Mouse (Mus musculus) lung, postnatal 10 days (tissue): ENCODE measurements around the gene Hes3.

Experiments used
- DNase-seq: peaks from one replicate; pipeline ENCODE4 v3.0.0; 2021

The Hes3 gene

DNA sequence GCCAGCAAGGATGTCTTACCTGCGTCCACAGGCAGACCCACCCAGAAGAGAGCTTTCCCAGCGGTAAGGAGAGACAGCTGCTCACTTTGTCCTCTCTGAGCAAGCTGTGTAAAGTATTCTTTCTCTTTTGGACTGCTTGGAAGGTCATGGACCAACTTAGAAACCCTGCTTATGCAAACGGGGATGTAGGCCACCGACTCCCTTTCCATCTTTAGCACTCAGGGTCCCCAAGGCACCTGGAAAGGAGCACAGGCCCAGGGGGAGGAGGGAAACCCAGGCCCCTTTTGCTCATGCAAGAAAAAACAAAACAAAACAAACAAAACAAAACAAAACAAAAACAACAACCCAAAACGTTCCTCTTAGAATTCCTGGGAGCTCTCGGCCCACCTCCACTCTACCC lies at the start of gene Hes3:
Hes3 (minus strand) TSS at position 101 of the 400 bp plus-strand sequence.
- no peak for DNase-seq

- DNase-seq = peak; percentile 45
These were observed 49.3 kb upstream of the Hes3 start for GRCm38 (mm10) chr4:152340584-152341284.

- no peak for DNase-seq
These were observed 47.9 kb upstream of the Hes3 start for GRCm38 (mm10) chr4:152339293-152339790.

GRCm38 (mm10) chr4:152338419-152339292 lies 47.2 kb upstream of the Hes3 start, which contains the start of gene Chd5:
Chd5 (plus strand) TSS chr4:152338651.
- DNase-seq = no peak

DNA sequence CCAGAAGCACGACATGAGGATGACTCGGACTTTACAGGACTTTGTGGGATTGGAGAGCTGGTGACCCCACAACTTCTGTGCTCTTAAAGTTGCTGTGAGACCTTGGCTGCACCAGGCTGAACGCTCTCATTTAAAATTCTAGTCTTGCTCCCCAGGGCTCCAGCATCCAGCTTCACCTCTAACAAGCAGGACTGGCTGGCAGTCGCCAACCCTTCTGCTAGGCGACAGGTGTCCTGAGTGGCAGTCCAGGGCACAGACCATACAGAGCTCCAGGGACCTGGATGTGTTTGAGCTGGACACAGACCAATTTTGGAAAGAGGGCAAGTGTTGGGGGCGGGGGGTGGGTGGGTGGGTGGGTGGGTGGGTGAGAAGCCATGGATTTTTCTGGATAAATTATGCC lies 46.3 kb upstream of the Hes3 start:
- no peak for DNase-seq

GRCm38 (mm10) chr4:152333587-152333986 lies 42.1 kb upstream of the Hes3 start:
- DNase-seq = no peak

GRCm38 (mm10) chr4:152332952-152333351 lies 41.5 kb upstream of the Hes3 start:
- peak; percentile 83 for DNase-seq

GRCm38 (mm10) chr4:152328691-152329090 lies 37.2 kb upstream of the Hes3 start:
- peak; percentile 46 for DNase-seq

GRCm38 (mm10) chr4:152326543-152326942 lies 35.1 kb upstream of the Hes3 start:
- no peak for DNase-seq

GRCm38 (mm10) chr4:152325574-152326411 lies 34.3 kb upstream of the Hes3 start, which contains the start of gene Rpl22:
Rpl22 (plus strand) TSS chr4:152325742.
- DNase-seq = peak; percentile 97

DNA sequence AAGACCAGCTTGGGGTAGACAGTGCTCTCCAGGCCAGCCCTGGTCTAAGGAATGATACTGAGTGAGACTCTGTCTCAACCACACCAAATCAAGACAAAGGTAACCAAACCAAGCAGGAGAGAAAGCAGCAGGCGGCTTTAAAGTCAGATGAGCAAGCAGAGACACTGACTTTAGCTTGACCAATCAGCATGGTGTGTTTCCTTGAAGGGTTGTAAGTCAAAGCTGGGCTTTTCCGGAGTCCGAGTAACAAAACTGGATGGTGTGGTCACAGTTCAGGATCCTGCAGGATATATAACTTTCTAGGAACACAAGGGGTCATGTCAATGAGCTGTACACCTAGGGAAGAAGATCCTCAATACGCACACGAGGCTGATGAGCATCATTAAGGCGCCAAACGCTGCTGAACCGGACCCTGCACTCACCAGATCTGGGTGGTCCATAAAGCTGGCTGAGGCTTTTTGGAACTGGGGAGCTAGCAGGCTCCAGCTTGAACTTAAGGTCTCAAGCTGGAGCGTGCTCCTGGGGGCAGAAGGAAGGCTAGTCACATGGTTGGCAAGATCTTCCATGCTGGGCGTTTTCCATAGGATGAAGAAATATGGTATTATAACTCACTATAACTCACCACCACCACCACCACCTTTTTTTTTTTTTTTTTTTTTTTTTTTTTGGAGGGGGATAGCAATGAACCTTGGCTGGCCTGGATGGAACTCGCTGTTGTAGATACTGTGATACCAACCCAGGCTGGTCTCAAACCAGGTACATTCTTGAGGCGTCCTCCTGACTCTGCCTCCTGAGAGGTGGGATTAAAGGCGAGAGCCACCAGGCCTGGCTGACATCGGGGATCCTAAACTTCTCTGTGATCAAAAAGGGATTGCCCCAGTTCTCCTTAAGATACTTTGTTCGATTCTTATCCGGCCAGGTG lies 33.4 kb upstream of the Hes3 start:
- DNase-seq = no peak

- no peak for DNase-seq
These were observed 30.0 kb upstream of the Hes3 start for GRCm38 (mm10) chr4:152321464-152321863.

DNA sequence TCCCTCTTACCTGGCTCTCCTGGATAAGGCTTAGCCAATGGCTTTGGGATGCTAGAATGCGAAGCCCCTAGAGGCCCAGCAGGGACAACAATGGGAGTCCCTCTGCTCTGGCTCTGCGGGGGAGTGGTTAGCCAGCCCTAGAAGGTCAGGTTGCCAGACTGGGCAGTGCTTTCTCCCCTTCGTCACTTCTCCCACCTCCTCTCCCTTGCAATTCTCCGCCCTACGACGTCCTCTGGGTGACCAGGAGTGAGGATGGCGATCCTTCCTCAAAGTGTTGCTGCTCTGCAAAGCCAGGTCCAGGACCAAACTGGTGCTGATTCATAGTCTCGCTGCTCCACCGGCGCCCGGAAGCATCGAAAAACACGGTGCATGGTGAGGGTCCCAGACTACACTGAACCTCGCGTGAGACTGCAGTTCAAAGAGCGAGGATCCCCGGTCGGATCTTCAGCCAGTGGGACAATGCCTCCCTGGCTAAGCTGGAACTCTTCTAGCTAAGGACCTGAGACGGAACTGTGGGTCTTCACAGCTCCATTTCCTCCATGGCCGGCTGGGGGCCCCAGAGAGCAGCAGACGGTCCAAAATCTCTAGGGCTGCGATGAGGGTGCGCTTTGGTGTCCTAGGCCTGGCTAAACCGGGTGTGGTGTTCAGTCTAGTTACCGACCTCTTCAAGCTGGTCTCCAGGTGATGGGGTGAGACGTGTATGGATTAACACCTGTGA lies 27.2 kb upstream of the Hes3 start, which contains the start of gene Rnf207:
Rnf207 (minus strand) TSS at position 477 of the 718 bp plus-strand sequence.
- peak; percentile 67 for DNase-seq

- no peak for DNase-seq
These were observed 26.2 kb upstream of the Hes3 start for GRCm38 (mm10) chr4:152317631-152318033.

- no peak for DNase-seq
These were observed 24.2 kb upstream of the Hes3 start for GRCm38 (mm10) chr4:152315498-152316213.

- peak; percentile 66 for DNase-seq
These were observed 22.5 kb upstream of the Hes3 start for GRCm38 (mm10) chr4:152313934-152314333.

- peak; percentile 23 for DNase-seq
These were observed 21.8 kb upstream of the Hes3 start for GRCm38 (mm10) chr4:152313211-152313632.

DNA sequence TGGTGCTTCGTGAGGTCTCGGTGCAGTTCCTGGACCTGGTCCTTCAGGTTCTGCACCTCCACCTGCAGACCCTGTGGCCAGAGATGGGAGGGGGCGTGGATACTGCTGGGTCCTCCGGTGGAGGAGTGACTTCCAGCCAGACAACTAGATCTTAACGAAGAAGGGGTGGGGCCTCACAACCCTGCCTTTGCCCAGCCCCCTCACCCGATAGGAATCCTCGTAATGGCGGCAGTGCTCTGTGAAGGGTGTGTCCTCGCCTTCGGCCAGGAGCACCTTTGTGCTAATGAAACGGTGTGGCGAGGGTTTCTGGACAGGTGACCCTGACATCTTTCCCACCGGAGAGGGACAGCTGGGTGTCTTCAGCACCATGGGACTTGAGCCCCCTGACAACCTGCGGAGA lies 20.7 kb upstream of the Hes3 start:
- no peak for DNase-seq

DNA sequence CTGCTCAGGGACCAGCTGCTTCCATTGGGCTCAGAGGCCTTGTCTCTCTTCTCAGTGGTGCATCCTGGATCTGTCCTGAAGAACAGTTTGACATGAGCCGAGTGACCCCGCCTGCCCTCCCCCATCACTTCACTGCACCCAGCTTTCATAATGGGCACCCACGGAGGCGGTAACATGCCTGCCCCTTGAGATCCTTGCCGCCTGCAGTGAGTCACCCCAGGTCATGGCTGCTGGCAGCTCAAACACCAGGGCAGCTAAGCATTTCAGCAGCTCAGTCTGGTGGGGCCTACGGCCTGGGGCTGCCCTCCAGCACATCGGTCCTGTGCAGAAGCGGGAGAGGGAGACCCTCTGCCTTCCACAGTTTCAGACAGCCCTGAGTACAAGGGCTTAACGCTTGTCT lies 16.1 kb upstream of the Hes3 start:
- no peak for DNase-seq

GRCm38 (mm10) chr4:152305991-152306390 lies 14.5 kb upstream of the Hes3 start:
- no peak for DNase-seq
